Mouse (Mus musculus) bone marrow macrophage, adult 2 months (primary cell): ENCODE measurements at regions not wholly inside any gene's neighbourhood (a gene's known extent, or its start where the extent isn't known, plus 50 kb on each side); places are given as distances from the start of the nearest gene placed in this dataset.

Experiments used
- CTCF ChIP-seq: IDR thresholded peaks from 2 replicates; pipeline ENCODE4 v1.5.1; 2012; ENCODE audit warnings: low read depth, mild to moderate bottlenecking, low read length, moderate library complexity
- POLR2A ChIP-seq: IDR thresholded peaks from 2 replicates; pipeline ENCODE4 v1.6.1; 2012; ENCODE audit warnings: mild to moderate bottlenecking, low read depth, low read length, borderline replicate concordance

- TF ChIP-seq POLR2A (no peak), CTCF (no peak)
Measured at GRCm38 (mm10) chr1:92742300-92742699, 89.1 kb upstream of the Gpc1 start.
